Mouse (Mus musculus) cortical plate, adult 2 months (tissue): Measurements from ENCODE around the gene Pbld2.

ENCODE experiments used
- CTCF ChIP-seq: fragments of 200-500 bp; IDR thresholded peaks from 2 replicates; pipeline ENCODE4 v1.5.1; 2011; ENCODE audit warnings: mild to moderate bottlenecking, control low read depth, low read length; ENCODE audit not compliant: insufficient read depth; ENCODE audit errors: extremely low read depth
- POLR2A ChIP-seq: fragments of 200-500 bp; IDR thresholded peaks from 2 replicates; pipeline ENCODE4 v1.6.1; 2011; ENCODE audit warnings: mild to moderate bottlenecking, low read length, control low read depth; ENCODE audit not compliant: insufficient read depth; ENCODE audit errors: extremely low read depth

GRCm38 (mm10) chr10:63089103-63089757, 65.1 kb downstream of the Pbld2 start:
- TF ChIP-seq POLR2A: no peak
- no peak for TF ChIP-seq CTCF
